Mouse (Mus musculus): ENCODE measurements at regions not wholly inside any gene's neighbourhood (a gene's known extent, or its start where the extent isn't known, plus 50 kb on each side); places are given as distances from the start of the nearest gene placed in this dataset.

- TF ChIP-seq POLR2AphosphoS5 (IDR thresholded peaks at IDR 0.05; ENCODE audit: borderline replicate concordance, low read depth, low read length) (no peak), CTCF (IDR thresholded peaks at IDR 0.05 in 2 of 3, conservative IDR thresholded peaks at IDR 0.05 in 1 of 3; ENCODE audit: control insufficient read depth in 1 of 3, insufficient read depth in 1 of 3, low read depth in 2 of 3, low read length in 3 of 3, poor library complexity in 1 of 3, severe bottlenecking in 1 of 3) (no peak)
Measured at GRCm38 (mm10) chr3:61072330-61072729, 69.7 kb downstream of the P2ry1 start (continued).

- TF ChIP-seq USF1 (IDR thresholded peaks at IDR 0.05; ENCODE audit: low read depth, low read length) (no peak), KAT2A (conservative IDR thresholded peaks at IDR 0.05; ENCODE audit: low read depth, low read length) (no peak), USF2 (IDR thresholded peaks at IDR 0.05; ENCODE audit: borderline replicate concordance in 1 of 2, insufficient read depth in 1 of 2, low read depth in 1 of 2, low read length in 2 of 2) (no peak), CHD2 (IDR thresholded peaks at IDR 0.05; ENCODE audit: low read length) (no peak), E2F4 (IDR thresholded peaks at IDR 0.05; ENCODE audit: borderline replicate concordance, low read depth, low read length) (no peak), MXI1 (IDR thresholded peaks at IDR 0.05; ENCODE audit: low read depth, low read length) (no peak), NELFE (IDR thresholded peaks at IDR 0.05; ENCODE audit: low read depth, low read length) (no peak), RCOR1 (IDR thresholded peaks at IDR 0.05; ENCODE audit: low read depth, low read length) (no peak), RAD21 (IDR thresholded peaks at IDR 0.05; ENCODE audit: low read depth, low read length) (no peak), POLR2AphosphoS5 (IDR thresholded peaks at IDR 0.05; ENCODE audit: borderline replicate concordance, low read depth, low read length) (no peak), MEF2A (IDR thresholded peaks at IDR 0.05; ENCODE audit: extremely low read depth, insufficient replicate concordance, low read depth, low read length, poor library complexity, severe bottlenecking) (no peak), ZMIZ1 (IDR thresholded peaks at IDR 0.05; ENCODE audit: low read depth, low read length) (no peak), MAX (IDR thresholded peaks at IDR 0.05; ENCODE audit: low read length) (no peak), CTCF (IDR thresholded peaks at IDR 0.05 in 2 of 3, conservative IDR thresholded peaks at IDR 0.05 in 1 of 3; ENCODE audit: control insufficient read depth in 1 of 3, insufficient read depth in 1 of 3, low read depth in 2 of 3, low read length in 3 of 3, poor library complexity in 1 of 3, severe bottlenecking in 1 of 3) (no peak), JUND (IDR thresholded peaks at IDR 0.05; ENCODE audit: low read depth, low read length) (no peak), ETS1 (IDR thresholded peaks at IDR 0.05; ENCODE audit: low read depth, low read length) (no peak), MYC (IDR thresholded peaks at IDR 0.05; ENCODE audit: low read depth, low read length) (no peak), NRF1 (IDR thresholded peaks at IDR 0.05; ENCODE audit: insufficient read depth, low read depth, low read length, poor library complexity, severe bottlenecking) (no peak)
- H3K9ac ChIP-seq (ENCODE audit: control insufficient read depth, low read depth, low read length, poor library complexity, severe bottlenecking), result no peak overlapping the region
- peaks cover 0 to 44% of the 10 kb centered on the region in 2 experiments; a peak in 2 of 4 replicates for H3K36me3 ChIP-seq (ENCODE audit: control insufficient read depth in 1 of 2, insufficient read depth in 2 of 2, low read length in 2 of 2)
- H3K4me3 ChIP-seq (ENCODE audit: control insufficient read depth in 1 of 2, insufficient read depth in 1 of 2, low read depth in 2 of 2, low read length in 2 of 2), result no peak overlapping the region
- H3K27ac ChIP-seq (ENCODE audit: control insufficient read depth, low read depth, low read length), result peak overlapping the region; percentile 16; the same call in 1 of the 2 replicates
- no peaks in the 10 kb centered on the region for H3K79me2 ChIP-seq (ENCODE audit: control insufficient read depth, insufficient read depth, low read length, poor library complexity)
- no peak for DNase-seq (ENCODE audit: low read depth, low spot score)
- no peaks in the 10 kb centered on the region for H3K9me3 ChIP-seq (replicated peaks; ENCODE audit: insufficient read depth, low read length)
- no peaks in the 10 kb centered on the region for H3K27me3 ChIP-seq (ENCODE audit: control insufficient read depth in 1 of 2, insufficient read depth in 2 of 2, low read length in 2 of 2)
- peaks cover 19 to 35% of the 10 kb centered on the region in 2 experiments for H3K4me1 ChIP-seq (ENCODE audit: control insufficient read depth in 1 of 2, insufficient read depth in 2 of 2, low read length in 2 of 2)
Measured at GRCm38 (mm10) chr3:61073103-61073502, 70.5 kb downstream of the P2ry1 start.

Data from MEL (cell line).